In genomic region chr8:83572246-83572812, GRCm38 (mm10) we compare ENCODE assay signal across 18 mouse cellular contexts. TPM values are rescaled to one million over a fixed set of nuclear protein-coding genes. Genes with fewer than 3 reads are reported as not detected.
DNase-seq lines count a peak whose midpoint lies in the region; ATAC-seq and TF ChIP-seq lines count a peak whose summit lies in the region.
"Had no signal": no experiment of that assay in that cellular context is flagged by ENCODE, and none has a peak within 500 bp of the region (broad histone marks: within the 10 kb centered on the region; RNA-seq: fewer than 3 reads in every experiment).

No protein-coding gene starts in this region.

- H3K79me2 ChIP-seq in CH12.LX (replicated peaks; ENCODE audit: control insufficient read depth, extremely low read depth, insufficient read depth, poor library complexity, severe bottlenecking): peaks cover 28% of the 10 kb centered on the region

- H3K4me2 ChIP-seq in CH12.LX (ENCODE audit: insufficient read depth, low read depth, poor library complexity, severe bottlenecking): peak overlapping the region; percentile 93
- H3K4me2 ChIP-seq in liver, embryonic 11.5 days: no peak overlapping the region
- H3K4me2 ChIP-seq: embryonic facial prominence, embryonic 13.5 days; hindbrain, embryonic 13.5 days; liver, embryonic 13.5 days had no signal

- no peak for TF ChIP-seq CTCF in CH12.LX (conservative IDR thresholded peaks at IDR 0.05 in 1 of 2, IDR thresholded peaks at IDR 0.05 in 1 of 2; ENCODE audit: low read depth in 2 of 2, low read length in 2 of 2)

- dilution Hi-C loops in CH12.LX (cut with MboI; ENCODE audit: extremely low pct_ligation_motif_present, extremely low pct_unique_long_range_greater_than_20kb, low sequenced_read_pairs): no loop called here

- peaks cover 37 to 72% of the 10 kb centered on the region in 2 experiments for H3K4me1 ChIP-seq in CH12.LX (ENCODE audit: control insufficient read depth in 1 of 2, insufficient read depth in 2 of 2)
- peaks cover 28% of the 10 kb centered on the region for H3K4me1 ChIP-seq in liver, embryonic 11.5 days (replicated peaks; ENCODE audit: control insufficient read depth, insufficient read depth, low read length)

- peaks cover 27 to 72% of the 10 kb centered on the region in 2 experiments for H3K36me3 ChIP-seq in CH12.LX (replicated peaks in 1 of 2; ENCODE audit: control insufficient read depth in 1 of 2, insufficient read depth in 1 of 2, low read length in 1 of 2)
- peaks cover 19% of the 10 kb centered on the region for H3K36me3 ChIP-seq in liver, embryonic 11.5 days (ENCODE audit: control insufficient read depth, insufficient read depth, low read length)

- in situ Hi-C loops in CH12.LX (cut with MboI; ENCODE audit: low pct_ligation_motif_present, low pct_unique_long_range_greater_than_20kb, low sequenced_read_pairs): no loop called here

- no peak for TF ChIP-seq RAD21 in CH12.LX (IDR thresholded peaks at IDR 0.05; ENCODE audit: low read depth, low read length)

- no peaks in the 10 kb centered on the region for H3K27me3 ChIP-seq in CH12.LX (replicated peaks)
- no peaks in the 10 kb centered on the region for H3K27me3 ChIP-seq in liver, embryonic 11.5 days (replicated peaks; ENCODE audit: control insufficient read depth, insufficient read depth, low read length)
- H3K27me3 ChIP-seq: embryonic facial prominence, embryonic 13.5 days; hindbrain, embryonic 13.5 days; liver, embryonic 13.5 days had no signal

- WGBS in liver, embryonic 11.5 days: 83% methylated on average over 5 of the region's 5 CpGs

- H3K27ac ChIP-seq in CH12.LX (ENCODE audit: insufficient read depth, low read depth): peak overlapping the region; percentile 69
- no peak overlapping the region for H3K27ac ChIP-seq in liver, embryonic 11.5 days (ENCODE audit: low read depth, low read length)
- H3K27ac ChIP-seq: embryonic facial prominence, embryonic 13.5 days; forebrain, embryonic 10.5 days; hindbrain, embryonic 13.5 days; liver, embryonic 13.5 days had no signal

- no peaks in the 10 kb centered on the region for H3K9me3 ChIP-seq in CH12.LX (replicated peaks; ENCODE audit: low read length)
- no peaks in the 10 kb centered on the region for H3K9me3 ChIP-seq in liver, embryonic 11.5 days (ENCODE audit: control insufficient read depth, low read length)
- H3K9me3 ChIP-seq: embryonic facial prominence, embryonic 13.5 days; forebrain, embryonic 10.5 days; hindbrain, embryonic 13.5 days; liver, embryonic 13.5 days had no signal

- no peak for TF ChIP-seq POLR2A in CH12.LX (IDR thresholded peaks at IDR 0.05; ENCODE audit: low read depth, low read length)

- DNase-seq in cerebellum, postnatal 10 days: peak; percentile 2 to 5
- DNase-seq in kidney, adult 9 months: peak; percentile 3
- DNase-seq in kidney, adult 18-20 months: no peak
- DNase-seq in CH12.LX (ENCODE audit: extremely low read depth): no peak
- peak; percentile 19 for DNase-seq in liver, embryonic 11.5 days (ENCODE audit: low spot score)
- DNase-seq: kidney, adult 2 months; liver, embryonic 13.5 days; midbrain, embryonic 14.5 days; right cerebral cortex, postnatal 14 days had no signal

- no peak for ATAC-seq in cerebellum, adult (ENCODE audit: insufficient number of reproducible peaks, low FRiP score, low TSS enrichment)
- no peak for ATAC-seq in liver, embryonic 11.5 days (replicated peaks; ENCODE audit: low FRiP score)
- no peak for ATAC-seq in activated CD4-positive, CD25-positive, alpha-beta regulatory T cell, adult 4 months

- TF ChIP-seq EP300 in CH12.LX (IDR thresholded peaks at IDR 0.05; ENCODE audit: low read length): no peak

- peak overlapping the region in 2 of 3 experiments; percentile 49 to 51 for H3K4me3 ChIP-seq in CH12.LX (replicated peaks in 1 of 3; ENCODE audit: low read depth in 2 of 3, low read length in 2 of 3, poor library complexity in 1 of 3)
- H3K4me3 ChIP-seq in liver, embryonic 11.5 days (ENCODE audit: low read depth, low read length): no peak overlapping the region
- H3K4me3 ChIP-seq: embryonic facial prominence, embryonic 13.5 days; forebrain, embryonic 10.5 days; heart, adult 2 months; hindbrain, embryonic 13.5 days; liver, embryonic 13.5 days had no signal

- peak overlapping the region; percentile 42 for H3K9ac ChIP-seq in CH12.LX (ENCODE audit: insufficient read depth, low read depth)
- H3K9ac ChIP-seq in liver, embryonic 11.5 days (ENCODE audit: low read depth, low read length): no peak overlapping the region
- H3K9ac ChIP-seq: embryonic facial prominence, embryonic 13.5 days; hindbrain, embryonic 13.5 days; liver, embryonic 13.5 days had no signal

TF ChIP-seq in CH12.LX, 34 proteins besides CTCF, POLR2A, EP300 and RAD21:
- TF ChIP-seq ZMIZ1 (IDR thresholded peaks at IDR 0.05; ENCODE audit: low read depth, low read length) (peak; percentile 12; the same call in 1 of the 2 replicates), CHD1 (IDR thresholded peaks at IDR 0.05; ENCODE audit: low read depth, low read length) (no peak)

RNA-seq across cellular contexts. Expression of gene Ndufb7, which starts 5.9 kb away (rescaled TPM):
- 316 and 331 TPM in 2 replicates for total RNA-seq in CH12.LX (2012; rRNA removed)
- 213 and 223 TPM in 2 replicates for total RNA-seq in CH12.LX (2014; rRNA removed)
- polyA plus RNA-seq in CH12.LX (2012; ENCODE audit: insufficient read length, low read depth): 144 and 202 TPM in 2 replicates
- polyA plus RNA-seq in liver, embryonic 11.5 days (2014; fragmentation: Nextera tagmentation; extraction: Ambion mirVana): 321 and 354 TPM in 2 replicates
- polyA plus RNA-seq in activated CD4-positive, CD25-positive, alpha-beta regulatory T cell, adult 4 months (2017; shearing (Covaris generic)): 100 to 1,000 TPM; 350 to 354 TPM

RNA-seq across cellular contexts. Expression of gene Tecr, which starts 35.4 kb away (rescaled TPM):
- total RNA-seq in CH12.LX (2012; rRNA removed) (130 and 171 TPM in 2 replicates), CH12.LX (2014; rRNA removed) (95.9 and 111 TPM in 2 replicates)
- polyA plus RNA-seq in CH12.LX (2012; ENCODE audit: insufficient read length, low read depth): 199 and 209 TPM in 2 replicates
- 468 and 475 TPM in 2 replicates for polyA plus RNA-seq in liver, embryonic 11.5 days (2014; fragmentation: Nextera tagmentation; extraction: Ambion mirVana)
- polyA plus RNA-seq in activated CD4-positive, CD25-positive, alpha-beta regulatory T cell, adult 4 months (2017; shearing (Covaris generic)): 100 to 1,000 TPM; 421 to 424 TPM

RNA-seq across cellular contexts. Expression of gene Dnajb1, which starts 35.7 kb away (rescaled TPM):
- total RNA-seq in CH12.LX (2012; rRNA removed) (24.9 and 32.0 TPM in 2 replicates), CH12.LX (2014; rRNA removed) (29.5 and 30.7 TPM in 2 replicates)
- polyA plus RNA-seq in CH12.LX (2012; ENCODE audit: insufficient read length, low read depth): 30.5 and 30.9 TPM in 2 replicates
- 75.9 and 77.1 TPM in 2 replicates for polyA plus RNA-seq in liver, embryonic 11.5 days (2014; fragmentation: Nextera tagmentation; extraction: Ambion mirVana)
- polyA plus RNA-seq in activated CD4-positive, CD25-positive, alpha-beta regulatory T cell, adult 4 months (2017; shearing (Covaris generic)): 10 to 100 TPM; 40.7 to 44.0 TPM

RNA-seq across cellular contexts. Expression of gene Olfr370, which starts 36.7 kb away (rescaled TPM):
- total RNA-seq in CH12.LX (2012; rRNA removed): not detected in 2 replicates
- not detected in 2 replicates for total RNA-seq in CH12.LX (2014; rRNA removed)
- 0.10 TPM in 1 of 2 replicates, not detected in the other for polyA plus RNA-seq in CH12.LX (2012; ENCODE audit: insufficient read length, low read depth)
- polyA plus RNA-seq in liver, embryonic 11.5 days (2014; fragmentation: Nextera tagmentation; extraction: Ambion mirVana): not detected in 2 replicates
- not detected for polyA plus RNA-seq in activated CD4-positive, CD25-positive, alpha-beta regulatory T cell, adult 4 months (2017; shearing (Covaris generic))
- total RNA-seq: heart, adult 2 months; layer of hippocampus, adult 18-20 months; left cerebral cortex, postnatal 10 days had no signal
- polyA plus RNA-seq: embryonic facial prominence, embryonic 13.5 days; forebrain, embryonic 10.5 days; heart, adult 2 months; kidney, adult 2 months; liver, embryonic 13.5 days; midbrain, embryonic 14.5 days; stomach, embryonic 16.5 days had no signal

Comparison
In these comparisons a context has a peak if more than half of its experiments do, and no peak if none do; other contexts are left out.
1. DNase-seq: peak in cerebellum, postnatal 10 days (2 of 2), kidney, adult 9 months (single experiment) and liver, embryonic 11.5 days (single experiment); none in kidney, adult 18-20 months (single experiment) and CH12.LX (single experiment).